Mouse (Mus musculus): ENCODE data around the gene Flt3. TPM values are rescaled to one million over a fixed set of nuclear protein-coding genes. Genes with fewer than 3 reads are reported as not detected.

The Flt3 gene
- polyA plus RNA-seq, 1 experiment, result 3.8 TPM

GRCm38 (mm10) chr5:147440996-147441507, 40.8 kb upstream of the Flt3 start:
- Histone ChIP-seq H3K27ac (ENCODE audit: control insufficient read depth, insufficient read depth, low read depth, low read length, poor library complexity) (no peak overlapping the region), H3K4me3 (replicated peaks; ENCODE audit: control insufficient read depth, low read depth, low read length) (no peak overlapping the region), H3K4me1 (ENCODE audit: control insufficient read depth, insufficient read depth, low read length) (peaks cover 6% of the 10 kb centered on the region)
- 59% methylated on average over 3 of the region's 3 CpGs for WGBS
- TF ChIP-seq CTCF (IDR thresholded peaks at IDR 0.05; ENCODE audit: control insufficient read depth, insufficient read depth, low read length) (no peak), POLR2A (IDR thresholded peaks at IDR 0.05; ENCODE audit: borderline replicate concordance, control insufficient read depth, low read depth, low read length) (no peak)

- Histone ChIP-seq H3K27ac (ENCODE audit: control insufficient read depth, insufficient read depth, low read depth, low read length, poor library complexity) (no peak overlapping the region), H3K4me3 (replicated peaks; ENCODE audit: control insufficient read depth, low read depth, low read length) (no peak overlapping the region), H3K4me1 (ENCODE audit: control insufficient read depth, insufficient read depth, low read length) (peaks cover 16% of the 10 kb centered on the region)
- TF ChIP-seq CTCF (IDR thresholded peaks at IDR 0.05; ENCODE audit: control insufficient read depth, insufficient read depth, low read length), result no peak
- no peak for TF ChIP-seq POLR2A (IDR thresholded peaks at IDR 0.05; ENCODE audit: borderline replicate concordance, control insufficient read depth, low read depth, low read length)
- 45% methylated on average over 5 of the region's 5 CpGs for WGBS
Measured at GRCm38 (mm10) chr5:147436491-147436890, 36.2 kb upstream of the Flt3 start.

- TF ChIP-seq CTCF (IDR thresholded peaks at IDR 0.05; ENCODE audit: control insufficient read depth, insufficient read depth, low read length), result no peak
- TF ChIP-seq POLR2A (IDR thresholded peaks at IDR 0.05; ENCODE audit: borderline replicate concordance, control insufficient read depth, low read depth, low read length), result no peak
- H3K27ac ChIP-seq (ENCODE audit: control insufficient read depth, insufficient read depth, low read depth, low read length, poor library complexity), result no peak overlapping the region
- WGBS, result 31% methylated on average over 2 of the region's 2 CpGs
- no peak overlapping the region for H3K4me3 ChIP-seq (replicated peaks; ENCODE audit: control insufficient read depth, low read depth, low read length)
- H3K4me1 ChIP-seq (ENCODE audit: control insufficient read depth, insufficient read depth, low read length), result peaks cover 16% of the 10 kb centered on the region
Measured at GRCm38 (mm10) chr5:147435751-147436150, 35.5 kb upstream of the Flt3 start.

- H3K27ac ChIP-seq (ENCODE audit: control insufficient read depth, insufficient read depth, low read depth, low read length, poor library complexity), result no peak overlapping the region
- WGBS, result 2% methylated on average over 4 of the region's 4 CpGs
- H3K4me3 ChIP-seq (replicated peaks; ENCODE audit: control insufficient read depth, low read depth, low read length), result no peak overlapping the region
- TF ChIP-seq CTCF (IDR thresholded peaks at IDR 0.05; ENCODE audit: control insufficient read depth, insufficient read depth, low read length) (no peak), POLR2A (IDR thresholded peaks at IDR 0.05; ENCODE audit: borderline replicate concordance, control insufficient read depth, low read depth, low read length) (no peak)
- peaks cover 16% of the 10 kb centered on the region for H3K4me1 ChIP-seq (ENCODE audit: control insufficient read depth, insufficient read depth, low read length)
Measured at GRCm38 (mm10) chr5:147435224-147435623, 34.9 kb upstream of the Flt3 start.

GRCm38 (mm10) chr5:147432927-147433326, 32.6 kb upstream of the Flt3 start:
- peak overlapping the region; percentile 1 for H3K4me3 ChIP-seq (replicated peaks; ENCODE audit: control insufficient read depth, low read depth, low read length)
- TF ChIP-seq CTCF (IDR thresholded peaks at IDR 0.05; ENCODE audit: control insufficient read depth, insufficient read depth, low read length), result no peak
- TF ChIP-seq POLR2A (IDR thresholded peaks at IDR 0.05; ENCODE audit: borderline replicate concordance, control insufficient read depth, low read depth, low read length), result no peak
- H3K4me1 ChIP-seq (ENCODE audit: control insufficient read depth, insufficient read depth, low read length), result peaks cover 15% of the 10 kb centered on the region
- no peak overlapping the region for H3K27ac ChIP-seq (ENCODE audit: control insufficient read depth, insufficient read depth, low read depth, low read length, poor library complexity)
- 42% methylated on average over 8 of the region's 8 CpGs for WGBS

GRCm38 (mm10) chr5:147430936-147431839, 30.9 kb upstream of the Flt3 start:
- Histone ChIP-seq H3K4me3 (replicated peaks; ENCODE audit: control insufficient read depth, low read depth, low read length) (peak overlapping the region; percentile 80), H3K27ac (ENCODE audit: control insufficient read depth, insufficient read depth, low read depth, low read length, poor library complexity) (peak overlapping the region; percentile 100), H3K4me1 (ENCODE audit: control insufficient read depth, insufficient read depth, low read length) (peaks cover 13% of the 10 kb centered on the region)
- WGBS, result under 1% methylated on average over 66 of the region's 68 CpGs
- TF ChIP-seq CTCF (IDR thresholded peaks at IDR 0.05; ENCODE audit: control insufficient read depth, insufficient read depth, low read length), result no peak
- TF ChIP-seq POLR2A (IDR thresholded peaks at IDR 0.05; ENCODE audit: borderline replicate concordance, control insufficient read depth, low read depth, low read length), result no peak; the same call in 1 of the 2 replicates

GRCm38 (mm10) chr5:147430361-147430935, 30.2 kb upstream of the Flt3 start:
- Histone ChIP-seq H3K4me3 (replicated peaks; ENCODE audit: control insufficient read depth, low read depth, low read length) (peak overlapping the region; percentile 80), H3K4me1 (ENCODE audit: control insufficient read depth, insufficient read depth, low read length) (peaks cover 13% of the 10 kb centered on the region), H3K27ac (ENCODE audit: control insufficient read depth, insufficient read depth, low read depth, low read length, poor library complexity) (peak overlapping the region; percentile 100)
- no peak for TF ChIP-seq CTCF (IDR thresholded peaks at IDR 0.05; ENCODE audit: control insufficient read depth, insufficient read depth, low read length)
- WGBS, result under 1% methylated on average over 72 of the region's 91 CpGs

GRCm38 (mm10) chr5:147429535-147430305, 29.4 kb upstream of the Flt3 start, which contains the start of gene Pan3:
Gene Pan3, plus strand, starts transcription at chr5:147430161.
- Histone ChIP-seq H3K27ac (ENCODE audit: control insufficient read depth, insufficient read depth, low read depth, low read length, poor library complexity) (peak within 1 kb of the TSS; percentile 100), H3K4me3 (replicated peaks; ENCODE audit: control insufficient read depth, low read depth, low read length) (peak within 1 kb of the TSS; percentile 80), H3K4me1 (ENCODE audit: control insufficient read depth, insufficient read depth, low read length) (peaks cover 14% of the 10 kb centered on the region)
- TF ChIP-seq POLR2A (IDR thresholded peaks at IDR 0.05; ENCODE audit: borderline replicate concordance, control insufficient read depth, low read depth, low read length) (peak; percentile 98), CTCF (IDR thresholded peaks at IDR 0.05; ENCODE audit: control insufficient read depth, insufficient read depth, low read length) (no peak)
- under 1% methylated on average over 51 of the region's 51 CpGs for WGBS

Data from bone marrow, adult 2 months (tissue).